Mouse (Mus musculus) liver, adult 2 months (tissue): ENCODE data around the gene Tceal3. TPM values are rescaled to one million over a fixed set of nuclear protein-coding genes. Genes with fewer than 3 reads are reported as not detected.
A peak's percentile ranks its signal among the peaks of the same experiment; 100 is the strongest.
"Not testable (repeated sequence)": the region's sequence is repeated elsewhere in the genome, so short reads cannot be mapped to it uniquely, and the experiment has no call there.

Experiments used
- DNase-seq: peaks from one replicate; pipeline ENCODE4 v3.0.0-alpha.2; 2011; ENCODE audit warnings: low read depth, low spot score; ENCODE audit errors: extremely low read depth
- H3K27ac ChIP-seq: fragments of 200-500 bp; replicated peaks from 2 replicates; pipeline ENCODE4 v1.5.1; 2012; ENCODE audit warnings: low read depth, mild to moderate bottlenecking, control low read depth, inconsistent platforms, low read length; ENCODE audit not compliant: insufficient read depth
- H3K27me3 ChIP-seq: fragments of 200-500 bp; 2 replicates; pipeline ENCODE4 v1.6.1; 2012; ENCODE audit warnings: mild to moderate bottlenecking, moderate library complexity, low read length, inconsistent platforms; ENCODE audit not compliant: control insufficient read depth, insufficient read depth
- H3K36me3 ChIP-seq: fragments of 200-500 bp; 2 replicates; pipeline ENCODE4 v1.6.1; 2012; ENCODE audit warnings: low read length, inconsistent platforms; ENCODE audit not compliant: control insufficient read depth, insufficient read depth
- H3K4me1 ChIP-seq: fragments of 200-500 bp; 2 replicates; pipeline ENCODE4 v1.6.1; 2011; ENCODE audit warnings: low read length; ENCODE audit not compliant: control insufficient read depth, insufficient read depth
- H3K4me3 ChIP-seq: fragments of 200-500 bp; 2 replicates; pipeline ENCODE4 v1.5.1; 2011; ENCODE audit warnings: low read depth, mild to moderate bottlenecking, control low read depth, low read length, moderate library complexity; ENCODE audit not compliant: insufficient read depth
- H3K79me2 ChIP-seq: fragments of 200-500 bp; 2 replicates; pipeline ENCODE4 v1.6.1; 2012; ENCODE audit warnings: inconsistent platforms, mild to moderate bottlenecking, low read length, moderate library complexity; ENCODE audit not compliant: control insufficient read depth, insufficient read depth
- H3K9ac ChIP-seq: fragments of 200-500 bp; 2 replicates; pipeline ENCODE4 v1.6.1; 2012; ENCODE audit warnings: low read depth, mild to moderate bottlenecking, control low read depth, inconsistent platforms, low read length
- CTCF ChIP-seq: fragments of 200-500 bp; IDR thresholded peaks from 2 replicates; pipeline ENCODE4 v1.5.1; 2011; ENCODE audit warnings: low read depth, low read length, control low read depth
- POLR2A ChIP-seq: fragments of 200-500 bp; IDR thresholded peaks from 2 replicates; pipeline ENCODE4 v1.6.1; 2011; ENCODE audit warnings: low read length, control low read depth; ENCODE audit not compliant: insufficient read depth; ENCODE audit errors: extremely low read depth
- WGBS: fragments of 180-500 bp; shearing (Covaris S2); methylation state at CpG from one replicate; pipeline ENCODE4 v1.1.7; 2018; 5-methylcytosine and 5-hydroxymethylcytosine counted together
- polyA plus RNA-seq: library from polyadenylated mRNA; depleted of rRNA; stranded (reverse); fragments of >200 nt; gene quantifications from 2 replicates; pipeline ENCODE4 v1.2.3, GENCODE M21; 2012; rRNA removed
- total RNA-seq: library from RNA; depleted of rRNA; stranded (reverse); fragments of >200 nt; gene quantifications from 2 replicates; pipeline ENCODE4 v1.2.3, GENCODE M21; 2014; rRNA removed

Tceal3 gene
- total and polyA plus RNA-seq, 2 experiments = not detected

DNA sequence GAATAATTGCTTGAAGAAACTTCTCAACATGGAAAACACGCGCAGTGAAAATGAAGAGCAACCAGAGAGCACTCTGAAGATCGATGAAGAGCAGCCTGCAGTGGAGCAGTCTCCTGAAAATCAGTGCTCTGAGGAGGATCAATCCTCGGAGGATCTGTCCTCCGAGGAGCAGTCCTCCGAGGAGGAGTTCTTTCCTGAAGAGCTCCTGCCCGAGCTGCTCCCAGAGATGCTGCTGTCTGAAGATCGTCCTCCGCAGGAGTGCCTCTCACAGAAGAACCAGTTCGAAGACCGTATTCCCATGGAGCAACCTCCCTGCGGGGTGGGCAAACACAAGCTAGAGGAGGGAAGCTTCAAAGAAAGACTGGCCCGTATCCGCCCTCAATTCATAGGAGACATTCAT lies 118.1 kb downstream of the Tceal3 start:
- Histone ChIP-seq H3K27ac (no peak overlapping the region), H3K36me3 (no peaks in the 10 kb centered on the region), H3K79me2 (no peaks in the 10 kb centered on the region), H3K4me3 (peak overlapping the region; percentile 60; the same call in 1 of the 2 replicates), H3K27me3 (no peaks in the 10 kb centered on the region), H3K4me1 (no peaks in the 10 kb centered on the region), H3K9ac (peak overlapping the region; percentile 50; the same call in 1 of the 2 replicates)
- no peak for DNase-seq
- TF ChIP-seq CTCF (no peak), POLR2A (no peak)
- 30% methylated on average over 14 of the region's 14 CpGs for WGBS

DNA sequence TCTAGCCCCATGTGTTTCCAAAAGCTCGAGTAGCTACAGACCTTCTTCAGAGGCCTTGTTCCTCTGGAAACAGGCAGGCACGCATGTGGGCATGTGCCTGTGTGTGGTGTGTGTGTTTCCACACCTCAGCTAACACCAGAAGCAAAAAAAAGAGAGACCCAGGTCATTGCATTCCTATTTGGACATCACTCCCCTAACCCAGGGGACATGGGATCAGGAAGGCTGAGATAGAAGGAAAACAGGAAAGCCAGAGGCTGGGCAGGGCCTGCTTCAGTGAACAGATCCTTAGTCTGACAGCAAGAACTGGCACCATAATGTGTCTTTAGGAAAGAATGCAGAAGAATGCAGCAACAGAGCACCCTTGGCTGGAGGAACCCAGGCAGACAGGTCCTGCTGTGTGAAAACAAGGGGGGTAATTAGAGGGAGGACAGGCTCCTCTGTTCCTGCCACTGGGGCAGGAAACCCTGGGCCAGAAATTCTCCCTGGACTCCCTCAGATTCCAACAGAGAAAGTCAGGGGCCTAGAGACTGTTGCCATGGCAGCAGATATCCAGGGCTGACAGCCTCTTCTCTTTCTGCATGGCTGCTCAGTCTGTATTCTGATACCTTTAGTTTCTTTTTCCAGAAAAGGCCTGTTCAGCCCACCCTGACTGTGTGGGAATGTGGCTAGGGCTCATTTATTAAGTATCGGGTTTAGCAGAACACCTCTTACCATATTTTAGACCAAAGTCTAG lies 124.3 kb downstream of the Tceal3 start:
- H3K79me2 ChIP-seq, H3K4me3 ChIP-seq, H3K27me3 ChIP-seq, H3K9ac ChIP-seq, H3K4me1 ChIP-seq, H3K27ac ChIP-seq, DNase-seq, H3K36me3 ChIP-seq: not testable (repeated sequence)
- 91% methylated on average over 3 of the region's 3 CpGs for WGBS

Other genes with a start within 250 kb of the Tceal3 start
- gene Kir3dl1, start 72.8 kb upstream of the Tceal3 start, total RNA-seq = not detected in 2 replicates
- gene Kir3dl1, start 72.8 kb upstream of the Tceal3 start, polyA plus RNA-seq = not detected in 2 replicates
- not detected in 2 replicates for gene Kir3dl2, start 46.8 kb upstream of the Tceal3 start, total RNA-seq
- not detected in 2 replicates for gene Kir3dl2, start 46.8 kb upstream of the Tceal3 start, polyA plus RNA-seq
- 0.28 and 0.60 TPM in 2 replicates for gene Tceal1, start 117.1 kb downstream of the Tceal3 start, total RNA-seq
- 0.15 and 0.23 TPM in 2 replicates for gene Tceal1, start 117.1 kb downstream of the Tceal3 start, polyA plus RNA-seq
- gene Morf4l2, start 152.8 kb downstream of the Tceal3 start, total RNA-seq = 116 and 127 TPM in 2 replicates
- gene Morf4l2, start 152.8 kb downstream of the Tceal3 start, polyA plus RNA-seq = 24.8 and 26.7 TPM in 2 replicates
- not detected in 2 replicates for gene Glra4, start 189.3 kb downstream of the Tceal3 start, total RNA-seq
- not detected in 2 replicates for gene Glra4, start 189.3 kb downstream of the Tceal3 start, polyA plus RNA-seq
- 0.46 and 1.5 TPM in 2 replicates for gene Plp1, start 231.8 kb downstream of the Tceal3 start, total RNA-seq
- 0.57 and 1.0 TPM in 2 replicates for gene Plp1, start 231.8 kb downstream of the Tceal3 start, polyA plus RNA-seq